Mouse (Mus musculus): ENCODE results near the gene Syt2.

DNA sequence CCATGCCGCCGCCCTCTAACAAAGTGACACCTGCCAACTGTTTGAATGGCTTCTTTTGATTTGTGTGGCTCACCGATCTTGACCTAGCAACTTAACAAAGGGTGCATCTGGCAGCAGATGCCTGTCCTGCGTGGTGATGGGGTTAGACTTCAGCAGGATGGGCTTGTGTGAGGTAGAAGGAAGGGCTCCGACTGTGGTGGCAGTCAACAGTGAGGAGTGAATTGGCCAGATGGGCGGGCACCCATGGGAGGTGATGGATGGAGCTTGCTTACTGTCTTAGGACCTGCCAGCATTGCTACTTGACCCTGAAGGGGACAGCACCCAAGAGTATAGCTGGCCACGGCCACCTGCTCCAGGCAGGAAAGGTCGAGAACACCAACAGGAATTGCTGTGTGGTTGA lies 67.7 kb downstream of the Syt2 start:
- TF ChIP-seq CTCF (IDR thresholded peaks at IDR 0.05; ENCODE audit: extremely low read depth, insufficient read depth, low read length) (no peak), POLR2A (IDR thresholded peaks at IDR 0.05; ENCODE audit: extremely low read depth, insufficient read depth, low read length) (no peak)

Data from cortical plate, adult 2 months (tissue).